Mouse (Mus musculus): ENCODE results near the gene Atp5l.

DNA sequence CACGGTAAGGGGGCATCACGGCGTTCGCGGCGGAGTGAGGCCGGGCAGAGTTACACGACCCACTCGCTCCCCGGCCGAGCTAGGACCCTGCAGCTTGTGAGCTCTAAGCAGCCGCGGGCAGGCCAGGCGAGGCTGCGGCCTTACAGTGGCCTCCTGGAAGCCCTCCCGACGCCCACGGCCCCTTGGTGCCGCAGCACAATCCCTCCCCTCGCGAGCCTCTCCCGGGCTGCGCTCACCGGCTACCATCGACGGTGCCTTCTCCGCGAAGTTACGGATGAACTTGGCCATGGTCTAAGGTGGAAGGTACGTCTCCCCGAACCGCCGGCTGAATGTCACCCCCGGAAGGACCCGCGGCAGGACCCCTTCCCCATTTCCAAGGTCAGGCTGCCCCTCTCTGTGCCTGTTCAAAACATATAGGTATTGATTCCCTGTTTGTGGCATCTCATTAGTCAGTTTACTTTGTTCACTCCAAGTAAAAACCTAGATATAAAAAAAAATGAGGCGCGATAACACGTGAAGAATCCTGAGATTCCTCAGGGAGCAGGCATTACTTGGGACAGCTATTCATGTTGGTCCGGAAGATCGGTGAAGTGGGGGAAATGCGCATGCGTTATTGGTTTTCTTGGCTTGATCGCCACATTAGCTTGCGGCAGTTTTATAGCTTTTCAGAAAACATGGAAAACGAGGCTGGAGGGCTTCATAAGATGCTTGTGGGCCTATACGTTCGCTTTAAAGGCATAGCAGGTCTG is at the start of gene Atp5l:
- TF ChIP-seq CTCF (IDR thresholded peaks at IDR 0.05; ENCODE audit: borderline replicate concordance, control insufficient read depth, extremely low read depth, insufficient read depth, low read length, poor library complexity) (peak; percentile 45; the same call in 1 of the 2 replicates), POLR2A (IDR thresholded peaks at IDR 0.05; ENCODE audit: control insufficient read depth, extremely low read depth, insufficient read depth, low read length, poor library complexity) (peak; percentile 69)
